Mouse (Mus musculus): ENCODE measurements around the gene Cdk8. TPM values are rescaled to one million over a fixed set of nuclear protein-coding genes. Genes with fewer than 3 reads are reported as not detected.

Cdk8 gene
- polyA plus RNA-seq, 1 experiment = 19.5 TPM

DNA sequence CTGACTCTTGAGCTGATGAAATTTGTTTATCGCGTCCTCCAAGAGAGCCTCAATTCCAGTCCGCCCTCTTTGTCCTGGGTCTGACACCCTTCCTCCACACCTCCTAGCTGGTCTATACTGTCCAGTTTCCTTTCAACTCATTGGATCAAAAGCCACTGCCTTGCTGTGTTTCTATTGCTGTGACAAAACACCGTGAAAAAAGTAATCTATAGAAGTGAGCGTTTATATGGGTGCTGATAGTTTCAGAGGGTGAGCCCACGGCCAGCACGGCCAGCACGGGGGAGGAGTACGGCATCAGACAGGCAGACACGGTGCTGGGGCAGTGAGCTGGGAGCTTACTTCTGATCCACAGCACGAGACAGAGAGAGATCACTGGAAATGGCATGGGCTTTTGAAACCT is 100.1 kb downstream of the Cdk8 start:
- Histone ChIP-seq H3K27me3 (ENCODE audit: control insufficient read depth, insufficient read depth, insufficient read length) (no peaks in the 10 kb centered on the region), H3K4me3 (ENCODE audit: insufficient read depth, poor library complexity, severe bottlenecking) (no peak overlapping the region), H3K79me2 (ENCODE audit: control insufficient read depth, insufficient read depth) (no peaks in the 10 kb centered on the region), H3ac (ENCODE audit: control insufficient read depth, insufficient read length, low read depth) (no peak overlapping the region), H3K36me3 (ENCODE audit: control insufficient read depth, insufficient read depth) (no peaks in the 10 kb centered on the region), H3K79me3 (ENCODE audit: low read depth) (no peaks in the 10 kb centered on the region)
- no peak for TF ChIP-seq CEBPB (IDR thresholded peaks at IDR 0.05; ENCODE audit: low read depth)
- TF ChIP-seq CTCF (IDR thresholded peaks at IDR 0.05; ENCODE audit: control insufficient read depth, insufficient read depth, insufficient read length) = no peak
- TF ChIP-seq FOSL1 (IDR thresholded peaks at IDR 0.05; ENCODE audit: insufficient read depth, low read length, poor library complexity, severe bottlenecking) = no peak
- no peak for TF ChIP-seq USF1 (IDR thresholded peaks at IDR 0.05; ENCODE audit: low read depth)
- no peak for TF ChIP-seq MYOD1 (IDR thresholded peaks at IDR 0.05; ENCODE audit: control insufficient read depth, insufficient read length, low read depth)
- TF ChIP-seq MYOG (IDR thresholded peaks at IDR 0.05; ENCODE audit: control insufficient read depth, extremely low read depth, insufficient read length) = no peak
- TF ChIP-seq MAX (IDR thresholded peaks at IDR 0.05) = no peak

GRCm38 (mm10) chr5:146332541-146332940 is 101.5 kb downstream of the Cdk8 start:
- H3K27me3 ChIP-seq (ENCODE audit: control insufficient read depth, insufficient read depth, insufficient read length) = no peaks in the 10 kb centered on the region
- H3K4me3 ChIP-seq (ENCODE audit: insufficient read depth, poor library complexity, severe bottlenecking) = no peak overlapping the region
- no peaks in the 10 kb centered on the region for H3K36me3 ChIP-seq (ENCODE audit: control insufficient read depth, insufficient read depth)
- H3ac ChIP-seq (ENCODE audit: control insufficient read depth, insufficient read length, low read depth) = no peak overlapping the region
- no peak for TF ChIP-seq USF1 (IDR thresholded peaks at IDR 0.05; ENCODE audit: low read depth)
- TF ChIP-seq MYOG (IDR thresholded peaks at IDR 0.05; ENCODE audit: control insufficient read depth, extremely low read depth, insufficient read length) = no peak
- TF ChIP-seq CTCF (IDR thresholded peaks at IDR 0.05; ENCODE audit: control insufficient read depth, insufficient read depth, insufficient read length) = no peak
- no peak for TF ChIP-seq CEBPB (IDR thresholded peaks at IDR 0.05; ENCODE audit: low read depth)
- TF ChIP-seq FOSL1 (IDR thresholded peaks at IDR 0.05; ENCODE audit: insufficient read depth, low read length, poor library complexity, severe bottlenecking) = no peak
- TF ChIP-seq MAX (IDR thresholded peaks at IDR 0.05) = no peak
- no peak for TF ChIP-seq MYOD1 (IDR thresholded peaks at IDR 0.05; ENCODE audit: control insufficient read depth, insufficient read length, low read depth)
- H3K79me3 ChIP-seq (ENCODE audit: low read depth) = no peaks in the 10 kb centered on the region
- H3K79me2 ChIP-seq (ENCODE audit: control insufficient read depth, insufficient read depth) = no peaks in the 10 kb centered on the region

DNA sequence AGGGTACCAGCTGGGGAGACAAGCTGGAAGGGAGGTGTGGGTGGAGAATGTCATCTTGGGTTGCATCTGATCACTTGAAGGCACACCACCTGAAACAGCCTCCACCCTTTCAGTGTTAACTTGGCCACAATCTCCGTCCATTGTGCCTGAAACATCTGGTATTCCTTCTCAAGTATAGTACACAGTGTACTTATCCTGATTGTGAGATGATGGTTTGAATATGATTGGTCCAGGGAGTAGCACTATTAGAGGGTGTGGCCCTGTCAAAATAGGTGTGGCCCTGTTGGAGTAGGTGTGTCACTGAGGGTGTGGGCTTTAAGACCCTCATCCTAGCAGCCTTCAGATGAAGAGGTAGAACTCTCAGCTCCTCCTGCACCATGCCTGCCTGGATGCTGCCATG is 103.4 kb downstream of the Cdk8 start:
- Histone ChIP-seq H3K4me3 (ENCODE audit: insufficient read depth, poor library complexity, severe bottlenecking) (no peak overlapping the region), H3K79me2 (ENCODE audit: control insufficient read depth, insufficient read depth) (no peaks in the 10 kb centered on the region), H3ac (ENCODE audit: control insufficient read depth, insufficient read length, low read depth) (no peak overlapping the region), H3K36me3 (ENCODE audit: control insufficient read depth, insufficient read depth) (no peaks in the 10 kb centered on the region), H3K79me3 (ENCODE audit: low read depth) (no peaks in the 10 kb centered on the region), H3K27me3 (ENCODE audit: control insufficient read depth, insufficient read depth, insufficient read length) (no peaks in the 10 kb centered on the region)
- TF ChIP-seq MYOG (IDR thresholded peaks at IDR 0.05; ENCODE audit: control insufficient read depth, extremely low read depth, insufficient read length) (no peak), FOSL1 (IDR thresholded peaks at IDR 0.05; ENCODE audit: insufficient read depth, low read length, poor library complexity, severe bottlenecking) (no peak), MYOD1 (IDR thresholded peaks at IDR 0.05; ENCODE audit: control insufficient read depth, insufficient read length, low read depth) (no peak), USF1 (IDR thresholded peaks at IDR 0.05; ENCODE audit: low read depth) (no peak), CTCF (IDR thresholded peaks at IDR 0.05; ENCODE audit: control insufficient read depth, insufficient read depth, insufficient read length) (no peak), MAX (IDR thresholded peaks at IDR 0.05) (no peak), CEBPB (IDR thresholded peaks at IDR 0.05; ENCODE audit: low read depth) (no peak)

DNA sequence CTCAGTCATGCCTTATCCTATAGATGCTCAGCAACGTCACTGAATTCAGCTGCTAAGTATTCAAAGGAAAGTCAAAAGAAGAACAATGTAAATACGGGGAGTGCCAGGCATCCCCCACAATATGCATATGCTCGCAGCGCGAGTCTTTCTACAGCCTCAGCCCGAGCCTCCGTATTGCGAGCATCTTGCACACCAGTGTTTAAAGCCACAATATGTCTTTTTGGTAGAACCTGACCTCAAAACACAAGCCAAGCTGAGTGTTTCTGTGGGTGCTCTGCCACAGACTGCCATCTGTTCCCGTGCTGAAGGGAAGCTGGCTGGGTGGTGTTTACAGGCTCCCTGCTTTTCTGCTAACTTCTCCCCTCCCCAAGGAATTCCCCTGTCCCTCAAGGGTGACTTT is 107.0 kb downstream of the Cdk8 start:
- H3K79me2 ChIP-seq (ENCODE audit: control insufficient read depth, insufficient read depth) = no peaks in the 10 kb centered on the region
- TF ChIP-seq CEBPB (IDR thresholded peaks at IDR 0.05; ENCODE audit: low read depth) = no peak
- TF ChIP-seq FOSL1 (IDR thresholded peaks at IDR 0.05; ENCODE audit: insufficient read depth, low read length, poor library complexity, severe bottlenecking) = no peak
- no peak for TF ChIP-seq MAX (IDR thresholded peaks at IDR 0.05)
- no peak for TF ChIP-seq USF1 (IDR thresholded peaks at IDR 0.05; ENCODE audit: low read depth)
- TF ChIP-seq CTCF (IDR thresholded peaks at IDR 0.05; ENCODE audit: control insufficient read depth, insufficient read depth, insufficient read length) = no peak
- no peak for TF ChIP-seq MYOD1 (IDR thresholded peaks at IDR 0.05; ENCODE audit: control insufficient read depth, insufficient read length, low read depth)
- no peak for TF ChIP-seq MYOG (IDR thresholded peaks at IDR 0.05; ENCODE audit: control insufficient read depth, extremely low read depth, insufficient read length)
- no peak overlapping the region for H3K4me3 ChIP-seq (ENCODE audit: insufficient read depth, poor library complexity, severe bottlenecking)
- no peaks in the 10 kb centered on the region for H3K36me3 ChIP-seq (ENCODE audit: control insufficient read depth, insufficient read depth)
- no peaks in the 10 kb centered on the region for H3K79me3 ChIP-seq (ENCODE audit: low read depth)
- H3ac ChIP-seq (ENCODE audit: control insufficient read depth, insufficient read length, low read depth) = no peak overlapping the region
- no peaks in the 10 kb centered on the region for H3K27me3 ChIP-seq (ENCODE audit: control insufficient read depth, insufficient read depth, insufficient read length)

- Histone ChIP-seq H3K36me3 (ENCODE audit: control insufficient read depth, insufficient read depth) (no peaks in the 10 kb centered on the region), H3ac (ENCODE audit: control insufficient read depth, insufficient read length, low read depth) (no peak overlapping the region), H3K27me3 (ENCODE audit: control insufficient read depth, insufficient read depth, insufficient read length) (no peaks in the 10 kb centered on the region), H3K79me2 (ENCODE audit: control insufficient read depth, insufficient read depth) (no peaks in the 10 kb centered on the region), H3K4me3 (ENCODE audit: insufficient read depth, poor library complexity, severe bottlenecking) (no peak overlapping the region), H3K79me3 (ENCODE audit: low read depth) (no peaks in the 10 kb centered on the region)
- TF ChIP-seq USF1 (IDR thresholded peaks at IDR 0.05; ENCODE audit: low read depth) (no peak), MYOG (IDR thresholded peaks at IDR 0.05; ENCODE audit: control insufficient read depth, extremely low read depth, insufficient read length) (no peak), FOSL1 (IDR thresholded peaks at IDR 0.05; ENCODE audit: insufficient read depth, low read length, poor library complexity, severe bottlenecking) (no peak), CTCF (IDR thresholded peaks at IDR 0.05; ENCODE audit: control insufficient read depth, insufficient read depth, insufficient read length) (no peak), MYOD1 (IDR thresholded peaks at IDR 0.05; ENCODE audit: control insufficient read depth, insufficient read length, low read depth) (no peak), MAX (IDR thresholded peaks at IDR 0.05) (no peak), CEBPB (IDR thresholded peaks at IDR 0.05; ENCODE audit: low read depth) (no peak)
Measured at GRCm38 (mm10) chr5:146340037-146340436, 109.0 kb downstream of the Cdk8 start.

All from C2C12 (cell line).